Mouse (Mus musculus) NIH3T3 (cell line): ENCODE data around the gene Pxylp1.
A peak's percentile ranks its signal among the peaks of the same experiment; 100 is the strongest.

Source experiments
- DNase-seq: peaks from one replicate; pipeline ENCODE4 v3.0.0-alpha.2; 2012; ENCODE audit warnings: low read depth

The Pxylp1 gene

GRCm38 (mm10) chr9:96859027-96859426 is 33.4 kb downstream of the Pxylp1 start:
- no peak for DNase-seq

GRCm38 (mm10) chr9:96857838-96858237 is 34.6 kb downstream of the Pxylp1 start:
- DNase-seq: no peak

- DNase-seq: no peak
Observed at GRCm38 (mm10) chr9:96853300-96854186, 38.9 kb downstream of the Pxylp1 start.

GRCm38 (mm10) chr9:96851634-96852033 is 40.8 kb downstream of the Pxylp1 start:
- no peak for DNase-seq

GRCm38 (mm10) chr9:96851036-96851435 is 41.4 kb downstream of the Pxylp1 start:
- no peak for DNase-seq

- DNase-seq: no peak
Observed at GRCm38 (mm10) chr9:96849012-96849411, 43.5 kb downstream of the Pxylp1 start.

GRCm38 (mm10) chr9:96846361-96846760 is 46.1 kb downstream of the Pxylp1 start:
- peak; percentile 82 for DNase-seq

- DNase-seq: peak; percentile 94
Observed at GRCm38 (mm10) chr9:96844798-96845209, 47.7 kb downstream of the Pxylp1 start.

- no peak for DNase-seq
Observed at GRCm38 (mm10) chr9:96839376-96839775, 53.1 kb downstream of the Pxylp1 start.

- DNase-seq: peak; percentile 67
Observed at GRCm38 (mm10) chr9:96838864-96839263, 53.6 kb downstream of the Pxylp1 start.

- DNase-seq: no peak
Observed at GRCm38 (mm10) chr9:96837781-96838420, 54.6 kb downstream of the Pxylp1 start.

- DNase-seq: no peak
Observed at GRCm38 (mm10) chr9:96836984-96837383, 55.5 kb downstream of the Pxylp1 start.

GRCm38 (mm10) chr9:96835374-96835921 is 57.0 kb downstream of the Pxylp1 start:
- DNase-seq: no peak

- peak; percentile 3 for DNase-seq
Observed at GRCm38 (mm10) chr9:96833606-96834005, 58.9 kb downstream of the Pxylp1 start.

- no peak for DNase-seq
Observed at GRCm38 (mm10) chr9:96832516-96832915, 60.0 kb downstream of the Pxylp1 start.

- no peak for DNase-seq
Observed at GRCm38 (mm10) chr9:96830856-96831359, 61.6 kb downstream of the Pxylp1 start.

GRCm38 (mm10) chr9:96829682-96830081 is 62.8 kb downstream of the Pxylp1 start:
- no peak for DNase-seq

GRCm38 (mm10) chr9:96828071-96828470 is 64.4 kb downstream of the Pxylp1 start:
- DNase-seq: no peak

- peak; percentile 8 for DNase-seq
Observed at GRCm38 (mm10) chr9:96827002-96827785, 65.3 kb downstream of the Pxylp1 start.

- DNase-seq: no peak
Observed at GRCm38 (mm10) chr9:96824857-96825256, 67.6 kb downstream of the Pxylp1 start.

- peak; percentile 5 for DNase-seq
Observed at GRCm38 (mm10) chr9:96824026-96824425, 68.4 kb downstream of the Pxylp1 start.

GRCm38 (mm10) chr9:96823541-96823940 is 68.9 kb downstream of the Pxylp1 start:
- DNase-seq: no peak
